Mouse (Mus musculus) hindbrain, embryonic 14.5 days (tissue): Measurements from ENCODE around the gene Syt9. TPM values are rescaled to one million over a fixed set of nuclear protein-coding genes. Genes with fewer than 3 reads are reported as not detected.

Experiments used
- ATAC-seq: fragments of 200-750 bp; cut with Nextera tagmentation; 2 replicates; pipeline ENCODE4 v1.8.0; 2017; ENCODE audit warnings: moderate number of reproducible peaks, mild to moderate bottlenecking, moderate TSS enrichment, moderate library complexity; ENCODE audit not compliant: low FRiP score
- DNase-seq: peaks from one replicate; pipeline ENCODE4 v3.0.0-alpha.2; 2015; ENCODE audit warnings: low spot score
- H3K27ac ChIP-seq: fragments of 300-500 bp; sonication (generic); 2 replicates; pipeline ENCODE4 v1.5.1; 2014; ENCODE audit warnings: mild to moderate bottlenecking, moderate library complexity
- H3K27me3 ChIP-seq: fragments of 300-500 bp; sonication (generic); 2 replicates; pipeline ENCODE4 v1.6.1; 2014; ENCODE audit warnings: mild to moderate bottlenecking, low read length, mixed read lengths; ENCODE audit not compliant: control insufficient read depth, insufficient read depth
- H3K36me3 ChIP-seq: fragments of 300-500 bp; sonication (generic); replicated peaks from 2 replicates; pipeline ENCODE4 v1.6.1; 2014; ENCODE audit not compliant: control insufficient read depth, insufficient read depth
- H3K4me1 ChIP-seq: fragments of 300-500 bp; sonication (generic); replicated peaks from 2 replicates; pipeline ENCODE4 v1.6.1; 2014; ENCODE audit warnings: antibody characterized with exemption, low read length, mixed read lengths; ENCODE audit not compliant: control insufficient read depth, insufficient read depth
- H3K4me2 ChIP-seq: fragments of 300-500 bp; sonication (generic); replicated peaks from 2 replicates; pipeline ENCODE4 v1.6.1; 2014; ENCODE audit warnings: mild to moderate bottlenecking, moderate library complexity
- H3K4me3 ChIP-seq: fragments of 300-500 bp; sonication (generic); replicated peaks from 2 replicates; pipeline ENCODE4 v1.5.1; 2014; ENCODE audit warnings: mild to moderate bottlenecking, low read length
- H3K9ac ChIP-seq: fragments of 300-500 bp; sonication (generic); 2 replicates; pipeline ENCODE4 v1.6.1; 2014
- H3K9me3 ChIP-seq: fragments of 300-500 bp; sonication (generic); 2 replicates; pipeline ENCODE4 v1.6.1; 2016; ENCODE audit warnings: low read length; ENCODE audit not compliant: control insufficient read depth
- WGBS: fragments of 180-500 bp; shearing (Covaris S2); extraction: QIAGEN DNeasy Blood & Tissue Kit; methylation state at CpG from one replicate; pipeline ENCODE4 v1.1.7; 2014; 5-methylcytosine and 5-hydroxymethylcytosine counted together
- polyA plus RNA-seq: library from polyadenylated mRNA; unstranded; fragments of >200 nt; fragmentation: Nextera tagmentation; extraction: Ambion mirVana; gene quantifications from 2 replicates; pipeline ENCODE4 v1.2.1, GENCODE M21; 2014

The Syt9 gene
- polyA plus RNA-seq, 1 experiment from 2014 or later: 13.2 TPM

- H3K27ac ChIP-seq: no peak overlapping the region
- H3K9me3 ChIP-seq: no peaks in the 10 kb centered on the region
- no peak overlapping the region for H3K4me2 ChIP-seq
- H3K4me1 ChIP-seq: no peaks in the 10 kb centered on the region
- H3K27me3 ChIP-seq: no peaks in the 10 kb centered on the region
- 74% methylated on average over 2 of the region's 2 CpGs for WGBS
- ATAC-seq (no peak), DNase-seq (no peak)
- no peak overlapping the region for H3K4me3 ChIP-seq
- no peak overlapping the region for H3K9ac ChIP-seq
- H3K36me3 ChIP-seq: no peaks in the 10 kb centered on the region
Measured at GRCm38 (mm10) chr7:107560675-107561074, 190.1 kb downstream of the Syt9 start.

- no peaks in the 10 kb centered on the region for H3K9me3 ChIP-seq
- DNase-seq: no peak
- H3K4me2 ChIP-seq: no peak overlapping the region
- no peak overlapping the region for H3K9ac ChIP-seq
- ATAC-seq: no peak
- H3K4me3 ChIP-seq: no peak overlapping the region
- no peaks in the 10 kb centered on the region for H3K4me1 ChIP-seq
- no peaks in the 10 kb centered on the region for H3K36me3 ChIP-seq
- WGBS: 76% methylated on average over 3 of the region's 3 CpGs
- H3K27me3 ChIP-seq: no peaks in the 10 kb centered on the region
- H3K27ac ChIP-seq: no peak overlapping the region
Measured at GRCm38 (mm10) chr7:107561584-107561983, 191.1 kb downstream of the Syt9 start.

GRCm38 (mm10) chr7:107563727-107564126 lies 193.2 kb downstream of the Syt9 start:
- 0 out of 2 replicates have a peak, but pooled peaks have one; percentile 43 for ATAC-seq
- H3K4me2 ChIP-seq: no peak overlapping the region
- H3K4me1 ChIP-seq: no peaks in the 10 kb centered on the region
- H3K9ac ChIP-seq: no peak overlapping the region
- no peak overlapping the region for H3K4me3 ChIP-seq
- H3K27me3 ChIP-seq: no peaks in the 10 kb centered on the region
- H3K9me3 ChIP-seq: no peaks in the 10 kb centered on the region
- WGBS: 36% methylated on average over 2 of the region's 2 CpGs
- no peaks in the 10 kb centered on the region for H3K36me3 ChIP-seq
- no peak for DNase-seq
- no peak overlapping the region for H3K27ac ChIP-seq

- Histone ChIP-seq H3K9me3 (no peaks in the 10 kb centered on the region), H3K9ac (no peak within 1 kb of the TSS), H3K4me1 (no peaks in the 10 kb centered on the region), H3K27ac (no peak within 1 kb of the TSS), H3K4me3 (no peak within 1 kb of the TSS; the same call in 1 of the 2 replicates), H3K4me2 (no peak within 1 kb of the TSS; the same call in 1 of the 2 replicates), H3K36me3 (no peaks in the 10 kb centered on the region), H3K27me3 (no peaks in the 10 kb centered on the region)
- 60% methylated on average over 7 of the region's 7 CpGs for WGBS
- DNase-seq: no peak
- no peak for ATAC-seq
Measured at GRCm38 (mm10) chr7:107567261-107567671, 196.7 kb downstream of the Syt9 start, which contains the start of gene Olfml1. Olfml1 (plus strand) TSS chr7:107567446.

GRCm38 (mm10) chr7:107567674-107568073 lies 197.1 kb downstream of the Syt9 start:
- Histone ChIP-seq H3K4me3 (no peak overlapping the region; the same call in 1 of the 2 replicates), H3K9me3 (no peaks in the 10 kb centered on the region), H3K4me2 (no peak overlapping the region; the same call in 1 of the 2 replicates), H3K4me1 (no peaks in the 10 kb centered on the region), H3K36me3 (no peaks in the 10 kb centered on the region), H3K9ac (no peak overlapping the region), H3K27ac (no peak overlapping the region), H3K27me3 (no peaks in the 10 kb centered on the region)
- WGBS: 81% methylated on average over 5 of the region's 5 CpGs
- no peak for ATAC-seq
- DNase-seq: no peak

- WGBS: 74% methylated on average over 4 of the region's 4 CpGs
- DNase-seq (no peak), ATAC-seq (no peak)
- H3K9me3 ChIP-seq: no peaks in the 10 kb centered on the region
- H3K4me3 ChIP-seq: no peak overlapping the region
- H3K4me1 ChIP-seq: no peaks in the 10 kb centered on the region
- H3K4me2 ChIP-seq: no peak overlapping the region
- H3K36me3 ChIP-seq: no peaks in the 10 kb centered on the region
- no peak overlapping the region for H3K27ac ChIP-seq
- H3K27me3 ChIP-seq: no peaks in the 10 kb centered on the region
- H3K9ac ChIP-seq: no peak overlapping the region
Measured at GRCm38 (mm10) chr7:107568971-107569370, 198.4 kb downstream of the Syt9 start.

GRCm38 (mm10) chr7:107573856-107574255 lies 203.3 kb downstream of the Syt9 start:
- 60% methylated on average over 2 of the region's 2 CpGs for WGBS
- no peaks in the 10 kb centered on the region for H3K9me3 ChIP-seq
- DNase-seq (no peak), ATAC-seq (no peak)
- no peaks in the 10 kb centered on the region for H3K4me1 ChIP-seq
- H3K27ac ChIP-seq: no peak overlapping the region
- H3K36me3 ChIP-seq: no peaks in the 10 kb centered on the region
- no peak overlapping the region for H3K9ac ChIP-seq
- no peak overlapping the region for H3K4me3 ChIP-seq
- H3K4me2 ChIP-seq: no peak overlapping the region
- no peaks in the 10 kb centered on the region for H3K27me3 ChIP-seq

- 78% methylated on average over 3 of the region's 3 CpGs for WGBS
- ATAC-seq (no peak), DNase-seq (no peak)
- Histone ChIP-seq H3K4me3 (no peak overlapping the region), H3K9me3 (no peaks in the 10 kb centered on the region), H3K4me1 (no peaks in the 10 kb centered on the region), H3K4me2 (no peak overlapping the region), H3K27ac (no peak overlapping the region), H3K36me3 (no peaks in the 10 kb centered on the region), H3K27me3 (no peaks in the 10 kb centered on the region), H3K9ac (no peak overlapping the region)
Measured at GRCm38 (mm10) chr7:107574276-107574675, 203.7 kb downstream of the Syt9 start.

GRCm38 (mm10) chr7:107592641-107593040 lies 222.1 kb downstream of the Syt9 start:
- DNase-seq (peak; percentile 39), ATAC-seq (peak; percentile 38)
- 0 out of 2 replicates have a peak, but pooled peaks cover 6% of the 10 kb centered on the region for H3K27me3 ChIP-seq
- no peaks in the 10 kb centered on the region for H3K9me3 ChIP-seq
- WGBS: 27% methylated on average over 2 of the region's 2 CpGs
- H3K36me3 ChIP-seq: no peaks in the 10 kb centered on the region
- no peak overlapping the region for H3K9ac ChIP-seq
- H3K4me2 ChIP-seq: no peak overlapping the region
- H3K4me1 ChIP-seq: peaks cover 9% of the 10 kb centered on the region; the same call in 1 of the 2 replicates
- H3K4me3 ChIP-seq: no peak overlapping the region
- no peak overlapping the region for H3K27ac ChIP-seq

GRCm38 (mm10) chr7:107593904-107594303 lies 223.4 kb downstream of the Syt9 start:
- Histone ChIP-seq H3K4me1 (peaks cover 9% of the 10 kb centered on the region; the same call in 1 of the 2 replicates), H3K27ac (no peak overlapping the region), H3K9ac (no peak overlapping the region), H3K4me2 (peak overlapping the region; percentile 88), H3K27me3 (0 out of 2 replicates have a peak, but pooled peaks cover 6% of the 10 kb centered on the region), H3K36me3 (no peaks in the 10 kb centered on the region), H3K4me3 (peak overlapping the region; percentile 40; the same call in 1 of the 2 replicates), H3K9me3 (no peaks in the 10 kb centered on the region)
- WGBS: 36% methylated on average over 7 of the region's 7 CpGs
- ATAC-seq: no peak
- no peak for DNase-seq
